Mouse (Mus musculus): ENCODE results near the gene Atp6v0a2.

DNA sequence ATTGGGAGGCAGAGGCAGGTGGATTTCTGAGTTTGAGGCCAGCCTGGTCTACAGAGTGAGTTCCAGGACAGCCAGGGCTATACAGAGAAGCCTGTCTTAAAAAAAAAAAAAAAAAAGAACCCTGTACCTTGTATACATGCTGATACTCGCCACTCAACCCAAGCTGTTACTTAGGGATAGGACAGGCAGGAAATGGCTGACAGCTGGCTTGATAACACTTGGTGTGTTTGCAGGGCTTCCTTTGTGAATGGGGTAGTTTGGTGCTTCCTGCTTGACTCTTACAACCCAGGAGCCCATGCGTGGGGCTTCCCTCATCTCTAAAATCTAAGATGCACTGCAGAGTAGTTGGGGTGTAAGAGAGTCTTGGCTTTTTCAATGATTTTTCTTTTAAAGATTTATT lies 5.0 kb downstream of the Atp6v0a2 start:
- TF ChIP-seq POLR2A (IDR thresholded peaks at IDR 0.05; ENCODE audit: insufficient read depth, low read depth, low read length) (no peak), CTCF (IDR thresholded peaks at IDR 0.05) (no peak), EP300 (IDR thresholded peaks at IDR 0.05; ENCODE audit: insufficient read depth, low read depth, low read length) (no peak)

Data from heart, adult 2 months (tissue).